Mouse (Mus musculus) left cerebral cortex, adult 6 months (tissue): ENCODE results near the gene Mlc1. TPM values are rescaled to one million over a fixed set of nuclear protein-coding genes. Genes with fewer than 3 reads are reported as not detected.

Experiments used
- long read RNA-seq, 2 experiments: library from polyadenylated mRNA; unstranded; transcript quantifications; one replicate each; pipeline ENCODE4 v2.0.0; 2019 to 2020
- polyA plus RNA-seq: library from polyadenylated mRNA; unstranded; fragments of <200 nt; fragmentation: Nextera tagmentation; gene quantifications from 2 replicates; pipeline ENCODE4 v1.2.3, GENCODE M21; 2021

The Mlc1 gene
- polyA plus RNA-seq, result 114 and 135 TPM in 2 replicates
- long read RNA-seq, experiment 1, transcript Mlc1-202 (12 exons, 2,801 nt), result minor isoform, 42 of 1,129 reads
- long read RNA-seq, experiment 1, transcript Mlc1-201 (12 exons, 2,783 nt), result major isoform, 910 of 1,129 reads
- long read RNA-seq, experiment 1, partial matches to known transcripts, result 122 of 1,129 reads
- long read RNA-seq, experiment 1, other reads (novel, unspliced or antisense), result 55 of 1,129 reads
- long read RNA-seq, experiment 2, transcript Mlc1-201 (12 exons, 2,783 nt), result major isoform, 160 of 255 reads
- long read RNA-seq, experiment 2, transcript Mlc1-202 (12 exons, 2,801 nt), result minor isoform, 10 of 255 reads
- long read RNA-seq, experiment 2, partial matches to known transcripts, result 57 of 255 reads
- long read RNA-seq, experiment 2, other reads (novel, unspliced or antisense), result 28 of 255 reads

DNA sequence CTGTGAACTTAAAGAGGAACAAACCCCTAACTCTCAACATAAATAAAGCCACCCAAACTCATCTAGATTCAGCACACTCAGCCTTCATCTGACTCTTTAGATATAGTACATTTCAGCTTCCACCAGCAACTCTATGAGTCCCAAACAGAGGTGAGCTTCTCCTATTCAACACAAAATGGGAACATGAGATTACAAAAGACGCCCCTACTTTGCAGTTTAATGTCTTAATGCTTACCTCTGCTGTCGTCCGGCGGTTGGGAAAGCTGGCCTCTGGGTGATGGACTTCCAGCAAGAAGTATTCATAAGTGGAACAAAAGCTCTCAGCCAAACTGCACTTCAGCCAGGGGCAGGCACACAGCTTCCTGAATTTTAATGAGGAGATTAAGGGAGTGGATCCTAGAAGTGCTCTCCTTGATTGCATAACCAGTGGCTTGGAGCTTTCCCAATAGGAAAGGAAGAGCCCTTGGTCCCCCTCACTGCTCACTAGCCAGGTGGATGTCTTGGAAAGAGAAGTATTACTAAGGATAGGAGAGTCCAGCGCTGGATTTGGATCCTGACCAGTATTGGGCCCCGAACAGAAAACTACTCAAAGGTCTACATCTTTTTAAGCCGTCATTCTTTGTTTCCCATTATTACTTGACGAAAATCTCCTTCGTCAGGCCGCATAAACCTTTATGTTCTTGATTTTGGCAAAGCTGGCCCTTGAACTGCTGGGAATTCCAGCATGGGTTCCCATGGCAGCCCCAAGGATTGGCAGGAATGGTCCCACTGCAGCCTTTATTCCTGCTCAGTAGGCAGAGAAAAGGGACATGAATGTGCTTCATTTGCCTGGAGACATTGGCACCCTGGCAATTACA is at the start of gene Mlc1:
TSS of gene Mlc1 (minus strand) at position 727 of the 857 bp plus-strand sequence.

DNA sequence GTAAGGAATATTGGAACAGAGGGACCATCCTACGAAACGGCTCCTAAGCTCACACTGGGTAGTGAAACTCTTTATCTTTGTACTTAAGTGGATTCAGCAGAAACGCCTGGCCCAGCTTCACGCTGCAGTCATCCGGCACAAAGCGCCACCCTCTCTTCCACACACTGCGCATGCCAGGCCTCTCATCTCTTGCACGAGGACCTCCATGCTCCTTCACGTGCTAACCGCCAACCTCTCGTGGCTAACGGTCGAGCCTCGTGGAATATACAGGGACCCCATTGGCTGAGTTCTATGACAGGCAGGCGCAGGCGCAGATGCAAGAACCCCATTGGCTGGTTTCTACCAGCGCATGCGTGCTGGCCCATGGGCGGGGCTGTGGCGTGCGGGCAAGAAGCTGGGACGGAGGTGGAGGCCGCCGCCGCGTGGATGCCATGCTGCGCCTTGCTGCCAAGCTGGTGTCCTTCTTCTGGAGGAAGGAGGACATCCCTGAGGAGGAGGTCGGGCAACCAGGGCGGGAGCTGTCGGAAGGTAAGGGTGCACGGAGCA is 3.8 kb upstream of the Mlc1 start, which contains the start of gene Mov10l1:
TSS of gene Mov10l1 (plus strand) at position 376 of the 546 bp plus-strand sequence.

DNA sequence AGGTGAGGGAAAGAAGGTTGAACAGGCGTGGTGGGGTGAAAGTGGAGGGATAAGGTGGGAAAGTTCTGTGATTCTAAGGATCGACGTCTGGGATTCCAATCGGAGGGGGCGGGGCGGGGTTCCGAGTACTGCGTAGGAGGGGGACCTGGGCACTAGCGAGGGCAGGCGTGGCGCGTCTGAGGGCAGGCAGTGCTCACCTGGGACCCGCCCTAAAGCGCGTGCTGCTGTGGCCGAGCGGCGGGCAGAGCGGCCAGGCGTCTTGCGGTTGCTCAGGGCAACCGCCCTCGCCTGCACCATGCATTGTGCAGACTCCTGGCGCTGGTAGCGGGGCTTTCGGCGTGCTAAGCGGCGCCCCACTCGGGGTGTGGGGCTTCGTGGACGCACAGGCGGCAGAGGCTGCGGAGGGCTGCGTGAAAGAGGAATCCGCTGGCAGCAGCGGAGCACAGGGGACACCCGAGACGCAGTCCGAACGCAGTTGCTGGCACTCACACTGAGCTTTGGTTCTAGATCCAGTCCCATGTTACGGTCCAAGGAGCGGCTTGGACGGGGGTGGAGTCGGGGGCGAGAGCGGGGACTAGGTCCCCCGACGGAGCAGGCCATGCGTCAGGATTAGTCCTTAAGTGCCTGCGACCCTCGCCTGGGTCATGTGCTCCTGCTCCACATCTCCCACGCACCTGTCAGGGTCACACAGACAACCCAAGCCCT is 24.3 kb downstream of the Mlc1 start, which contains the start of gene Ttll8:
TSS of gene Ttll8 (minus strand) at position 51 of the 705 bp plus-strand sequence.

Other genes starting within 250 kb of the Mlc1 start
- 6.7 and 8.3 TPM in 2 replicates for gene Brd1, start 244.8 kb downstream of the Mlc1 start, polyA plus RNA-seq
- 0.99 and 1.0 TPM in 2 replicates for gene Zbed4, start 227.3 kb downstream of the Mlc1 start, polyA plus RNA-seq
- gene Alg12, start 159.7 kb downstream of the Mlc1 start, polyA plus RNA-seq, result 9.5 and 10.5 TPM in 2 replicates
- gene Creld2, start 159.4 kb downstream of the Mlc1 start, polyA plus RNA-seq, result 32.6 and 33.4 TPM in 2 replicates
- 47.5 and 71.3 TPM in 2 replicates for gene Pim3, start 116.8 kb downstream of the Mlc1 start, polyA plus RNA-seq
- gene Ttll8, start 24.6 kb downstream of the Mlc1 start, polyA plus RNA-seq, result 0.06 TPM in 1 of 2 replicates, not detected in the other
- gene Mov10l1, start 3.9 kb upstream of the Mlc1 start, polyA plus RNA-seq, result not detected in 2 replicates
- gene Panx2, start 80.7 kb upstream of the Mlc1 start, polyA plus RNA-seq, result 15.5 and 17.7 TPM in 2 replicates
- gene Trabd, start 96.1 kb upstream of the Mlc1 start, polyA plus RNA-seq, result 8.1 and 11.9 TPM in 2 replicates
- 10.5 and 25.8 TPM in 2 replicates for gene Selenoo, start 110.1 kb upstream of the Mlc1 start, polyA plus RNA-seq
- gene Tubgcp6, start 144.1 kb upstream of the Mlc1 start, polyA plus RNA-seq, result 2.7 and 3.3 TPM in 2 replicates
- 5.8 TPM in 2 replicates for gene Hdac10, start 149.7 kb upstream of the Mlc1 start, polyA plus RNA-seq
- gene Mapk12, start 161.7 kb upstream of the Mlc1 start, polyA plus RNA-seq, result 3.5 and 4.3 TPM in 2 replicates
- gene Mapk11, start 170.6 kb upstream of the Mlc1 start, polyA plus RNA-seq, result 25.6 and 28.0 TPM in 2 replicates
- 10.8 and 11.9 TPM in 2 replicates for gene Plxnb2, start 201.8 kb upstream of the Mlc1 start, polyA plus RNA-seq
- 16.7 and 17.7 TPM in 2 replicates for gene Dennd6b, start 217.5 kb upstream of the Mlc1 start, polyA plus RNA-seq
- 83.4 and 86.7 TPM in 2 replicates for gene Ppp6r2, start 232.5 kb upstream of the Mlc1 start, polyA plus RNA-seq